Mouse (Mus musculus): Measurements from ENCODE around the gene Cyp11a1. TPM values are rescaled to one million over a fixed set of nuclear protein-coding genes. Genes with fewer than 3 reads are reported as not detected.

Gene Cyp11a1
- polyA plus RNA-seq, 1 experiment from 2014 or later = 0.13 TPM

DNA sequence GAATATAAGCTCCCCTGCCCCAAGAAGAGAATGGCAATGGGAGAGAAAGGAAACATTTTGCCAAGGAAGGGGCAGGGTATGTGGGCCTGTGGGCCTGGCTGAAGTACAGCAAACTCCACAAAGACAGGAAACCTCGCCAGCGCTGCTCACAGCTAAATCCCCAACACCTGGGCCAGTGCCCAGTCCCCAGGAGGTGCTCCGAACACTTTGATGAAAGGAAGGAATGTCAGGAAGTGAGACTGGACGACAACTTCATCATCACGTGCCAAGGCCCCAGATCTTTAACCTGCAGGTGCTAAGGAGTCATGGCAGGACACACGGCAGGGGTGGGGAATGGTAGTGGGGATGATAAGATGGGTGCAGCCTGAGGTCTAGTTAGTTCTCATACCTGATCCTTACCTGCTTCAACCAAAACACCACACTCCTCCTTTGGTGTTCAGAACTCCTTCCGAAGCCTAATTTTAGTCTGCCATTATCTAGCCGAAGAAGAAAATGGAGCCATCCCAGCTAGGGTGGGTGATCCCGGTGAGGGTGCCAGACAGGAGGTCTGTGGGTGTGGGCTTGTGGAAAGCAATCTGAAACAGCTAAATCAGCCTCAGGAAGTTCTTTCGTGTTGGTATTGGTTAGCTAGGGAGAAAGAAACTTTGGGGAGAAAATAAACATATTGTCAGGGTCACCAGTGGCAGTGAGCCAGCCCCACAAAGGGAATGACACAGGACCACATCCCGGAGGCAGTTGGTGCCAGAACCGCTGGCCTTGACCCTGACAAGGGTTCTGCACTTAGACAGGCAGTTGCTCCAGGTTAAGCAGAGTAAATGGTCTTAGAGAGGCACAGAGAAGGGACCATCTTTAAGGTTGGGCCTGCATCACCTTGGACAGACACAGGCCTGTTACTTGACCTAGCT, 40.7 kb upstream of the Cyp11a1 start:
- Histone ChIP-seq H3K4me3 (no peak overlapping the region), H3K9me3 (no peaks in the 10 kb centered on the region), H3K27ac (no peak overlapping the region), H3K9ac (no peak overlapping the region), H3K27me3 (no peaks in the 10 kb centered on the region), H3K4me1 (0 out of 2 replicates have a peak, but pooled peaks cover 5% of the 10 kb centered on the region), H3K36me3 (no peaks in the 10 kb centered on the region), H3K4me2 (replicated peaks) (no peak overlapping the region)
- WGBS = 71% methylated on average over 12 of the region's 12 CpGs
- ATAC-seq (ENCODE audit: insufficient number of reproducible peaks, insufficient read depth, low FRiP score, low TSS enrichment) = no peak

DNA sequence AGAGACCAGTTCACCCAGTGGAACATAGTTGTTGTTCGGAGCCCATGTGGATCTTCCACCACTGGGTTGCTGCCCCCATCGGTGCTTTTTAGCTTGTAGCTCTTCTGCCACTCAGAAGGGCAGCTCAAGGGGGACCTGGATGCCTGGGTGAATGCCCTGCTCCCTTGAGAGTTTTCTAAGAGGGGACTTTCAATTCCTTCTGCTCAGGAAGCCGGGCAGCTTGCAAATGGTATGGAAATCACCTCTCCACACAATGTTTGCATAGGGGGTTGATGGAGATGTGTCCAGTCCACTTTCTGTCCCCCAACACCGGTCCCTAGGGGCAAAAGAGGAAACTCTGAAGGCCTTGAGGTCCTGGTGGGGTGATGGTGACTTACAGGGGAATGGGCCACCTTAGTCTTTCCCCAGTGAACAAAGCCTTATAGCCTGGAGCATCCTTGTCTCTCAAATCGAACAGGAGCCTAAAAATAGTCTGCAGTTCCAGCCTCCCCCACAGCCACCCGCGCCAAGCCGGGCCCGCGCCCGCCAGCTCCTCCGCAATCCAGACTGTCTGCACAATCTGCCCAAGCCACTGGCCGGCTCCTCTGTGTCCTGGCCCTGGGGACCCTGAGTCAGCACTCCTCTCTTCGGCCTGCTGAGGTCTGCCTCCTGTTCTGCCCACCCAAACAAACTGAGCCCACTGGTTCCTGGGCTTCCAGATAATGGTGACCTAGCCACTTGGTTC, 38.8 kb upstream of the Cyp11a1 start:
- H3K9me3 ChIP-seq = no peaks in the 10 kb centered on the region
- no peak for ATAC-seq (ENCODE audit: insufficient number of reproducible peaks, insufficient read depth, low FRiP score, low TSS enrichment)
- H3K4me2 ChIP-seq (replicated peaks) = no peak overlapping the region
- no peak overlapping the region for H3K27ac ChIP-seq
- 0 out of 2 replicates have a peak, but pooled peaks cover 3% of the 10 kb centered on the region for H3K27me3 ChIP-seq
- WGBS = 73% methylated on average over 14 of the region's 14 CpGs
- no peak overlapping the region for H3K4me3 ChIP-seq
- peaks cover 13% of the 10 kb centered on the region for H3K4me1 ChIP-seq
- no peak overlapping the region for H3K9ac ChIP-seq
- no peaks in the 10 kb centered on the region for H3K36me3 ChIP-seq

DNA sequence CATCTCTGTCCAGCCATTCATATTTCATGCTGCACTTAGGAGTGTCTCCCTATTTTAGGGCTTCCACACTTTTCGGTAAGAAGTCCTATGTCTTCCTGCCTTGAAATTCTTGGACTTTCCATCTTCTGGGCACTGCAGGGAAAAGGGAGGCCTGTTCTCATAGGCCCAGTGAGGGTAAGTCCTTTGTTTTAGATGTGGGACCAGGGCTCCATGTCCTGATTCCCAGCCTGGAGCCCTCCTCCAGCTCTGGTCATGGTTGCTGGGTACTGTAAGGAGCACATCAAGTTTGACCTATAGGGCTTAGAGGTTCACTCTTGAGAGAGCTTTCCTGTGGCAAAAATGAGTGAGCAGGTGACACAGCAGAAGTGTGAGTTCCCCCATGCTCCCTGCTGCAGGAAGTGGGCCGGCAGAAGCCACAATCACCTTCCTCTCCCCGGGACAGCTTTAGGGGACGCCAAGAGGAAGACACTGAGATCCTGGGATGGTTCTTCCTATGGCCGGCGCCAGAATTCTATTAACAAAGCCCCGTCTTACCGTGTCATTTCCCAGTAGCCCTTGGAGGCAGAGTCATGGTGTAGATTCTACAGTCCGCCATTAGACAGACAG, 37.9 kb upstream of the Cyp11a1 start:
- Histone ChIP-seq H3K36me3 (no peaks in the 10 kb centered on the region), H3K9ac (no peak overlapping the region), H3K27ac (no peak overlapping the region), H3K4me3 (no peak overlapping the region), H3K4me1 (peaks cover 22% of the 10 kb centered on the region), H3K9me3 (no peaks in the 10 kb centered on the region), H3K27me3 (0 out of 2 replicates have a peak, but pooled peaks cover 3% of the 10 kb centered on the region), H3K4me2 (replicated peaks) (no peak overlapping the region)
- ATAC-seq (ENCODE audit: insufficient number of reproducible peaks, insufficient read depth, low FRiP score, low TSS enrichment) = no peak
- 89% methylated on average over 9 of the region's 9 CpGs for WGBS

DNA sequence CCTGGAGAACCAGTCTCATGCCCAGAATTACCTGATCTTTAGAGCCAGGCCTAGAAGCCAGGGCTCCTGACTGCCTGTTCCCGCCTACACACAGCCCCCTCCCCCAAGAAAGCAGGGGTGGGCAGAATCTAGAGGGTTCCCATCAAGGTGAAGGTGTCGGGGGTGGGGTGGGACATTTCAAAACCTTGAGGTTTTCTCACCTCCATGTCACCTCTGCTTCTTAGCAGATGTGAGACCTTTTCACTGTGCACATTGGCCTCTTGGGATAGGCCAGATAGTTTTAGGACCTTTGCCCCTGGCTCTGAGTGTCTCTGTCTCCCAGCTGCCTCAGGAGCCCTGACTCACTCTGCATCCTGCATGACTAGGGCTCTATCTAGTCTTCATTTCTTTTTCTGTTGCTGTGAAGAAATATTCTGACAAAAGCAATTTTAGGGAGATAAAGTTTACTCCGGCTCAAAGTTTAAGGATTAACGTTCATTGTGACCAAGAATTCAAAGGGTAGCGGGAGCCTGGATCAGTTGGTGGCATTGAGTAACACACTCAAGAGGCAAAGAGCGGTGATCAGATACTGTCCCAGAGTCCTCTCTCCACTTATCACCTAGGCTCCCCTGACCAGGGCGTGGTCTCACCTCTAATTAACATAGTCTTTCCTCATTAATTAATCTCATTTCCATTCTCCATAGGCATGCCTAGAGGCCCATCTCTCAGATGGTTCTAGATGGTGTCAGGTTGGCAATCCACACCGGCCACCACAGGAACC, 37.2 kb upstream of the Cyp11a1 start:
- Histone ChIP-seq H3K4me3 (no peak overlapping the region), H3K36me3 (no peaks in the 10 kb centered on the region), H3K27me3 (0 out of 2 replicates have a peak, but pooled peaks cover 3% of the 10 kb centered on the region), H3K9me3 (no peaks in the 10 kb centered on the region), H3K4me1 (peaks cover 25% of the 10 kb centered on the region), H3K27ac (no peak overlapping the region), H3K9ac (no peak overlapping the region), H3K4me2 (replicated peaks) (no peak overlapping the region)
- ATAC-seq (ENCODE audit: insufficient number of reproducible peaks, insufficient read depth, low FRiP score, low TSS enrichment) = no peak
- 89% methylated on average over 8 of the region's 8 CpGs for WGBS

DNA sequence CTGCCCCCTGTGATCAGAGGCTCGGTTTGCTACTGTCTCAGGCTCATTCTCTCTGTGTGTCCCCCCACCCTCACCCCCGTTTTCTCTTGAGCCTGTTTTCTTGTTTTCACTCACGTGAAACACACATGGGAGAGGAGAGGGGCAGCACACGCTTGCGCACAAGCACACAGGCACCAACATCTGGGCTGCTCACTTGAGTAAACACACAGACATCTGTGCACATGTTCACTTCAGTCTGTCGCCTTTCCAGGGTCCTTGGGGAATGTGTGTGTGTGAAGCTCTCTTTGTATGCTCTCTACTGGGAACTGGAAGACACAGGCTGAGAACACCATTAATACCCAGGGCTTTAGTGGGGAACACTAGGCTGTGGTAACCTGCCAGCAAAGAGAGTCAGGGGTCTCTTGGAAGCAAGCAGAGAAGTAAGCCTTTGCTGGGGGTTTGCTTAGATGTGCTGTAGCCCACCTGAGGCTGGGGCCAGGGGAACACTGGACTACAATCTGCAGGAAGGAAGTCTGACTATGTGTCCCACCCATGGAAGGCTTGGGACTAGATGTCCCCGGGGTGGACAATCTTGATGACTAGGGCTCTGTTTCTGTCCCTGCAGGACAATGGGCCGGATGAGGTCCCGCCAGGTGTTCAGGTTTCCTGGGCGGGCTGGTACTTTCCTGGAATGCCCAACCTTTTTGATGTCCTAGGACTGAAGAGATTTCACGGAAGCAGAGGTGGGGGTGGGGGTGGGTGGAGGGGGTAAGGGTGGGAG, 36.3 kb upstream of the Cyp11a1 start:
- Histone ChIP-seq H3K4me3 (no peak overlapping the region), H3K36me3 (no peaks in the 10 kb centered on the region), H3K27ac (no peak overlapping the region), H3K27me3 (0 out of 2 replicates have a peak, but pooled peaks cover 3% of the 10 kb centered on the region), H3K4me2 (replicated peaks) (no peak overlapping the region), H3K9me3 (no peaks in the 10 kb centered on the region), H3K9ac (no peak overlapping the region), H3K4me1 (peaks cover 25% of the 10 kb centered on the region)
- ATAC-seq (ENCODE audit: insufficient number of reproducible peaks, insufficient read depth, low FRiP score, low TSS enrichment) = no peak
- WGBS = 68% methylated on average over 11 of the region's 11 CpGs

DNA sequence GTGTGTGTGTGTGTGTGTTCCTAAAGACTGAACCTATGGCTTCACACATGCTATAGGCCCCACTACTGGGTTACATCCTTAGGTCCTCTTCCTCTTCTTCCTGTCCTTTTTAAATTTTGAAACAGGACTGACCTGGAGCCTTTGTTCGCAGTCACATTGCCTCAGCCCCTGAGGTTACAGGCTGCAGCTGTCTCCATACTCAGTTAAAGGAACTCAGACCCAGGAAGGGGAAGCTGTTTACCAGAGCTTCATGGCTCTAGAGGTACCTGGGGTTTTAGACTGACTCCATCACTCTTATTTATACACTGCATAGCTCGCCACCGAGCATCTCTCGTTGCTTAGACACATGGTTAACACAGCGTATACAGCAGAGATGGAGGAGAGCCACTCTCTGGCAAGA, 34.8 kb upstream of the Cyp11a1 start:
- 89% methylated on average over 5 of the region's 5 CpGs for WGBS
- Histone ChIP-seq H3K27me3 (0 out of 2 replicates have a peak, but pooled peaks cover 3% of the 10 kb centered on the region), H3K27ac (0 out of 2 replicates have a peak overlapping the region, but pooled peaks have one; percentile 6), H3K4me2 (replicated peaks) (no peak overlapping the region), H3K4me1 (peaks cover 25% of the 10 kb centered on the region), H3K36me3 (no peaks in the 10 kb centered on the region), H3K9me3 (no peaks in the 10 kb centered on the region), H3K9ac (no peak overlapping the region), H3K4me3 (no peak overlapping the region)
- ATAC-seq (ENCODE audit: insufficient number of reproducible peaks, insufficient read depth, low FRiP score, low TSS enrichment) = no peak

DNA sequence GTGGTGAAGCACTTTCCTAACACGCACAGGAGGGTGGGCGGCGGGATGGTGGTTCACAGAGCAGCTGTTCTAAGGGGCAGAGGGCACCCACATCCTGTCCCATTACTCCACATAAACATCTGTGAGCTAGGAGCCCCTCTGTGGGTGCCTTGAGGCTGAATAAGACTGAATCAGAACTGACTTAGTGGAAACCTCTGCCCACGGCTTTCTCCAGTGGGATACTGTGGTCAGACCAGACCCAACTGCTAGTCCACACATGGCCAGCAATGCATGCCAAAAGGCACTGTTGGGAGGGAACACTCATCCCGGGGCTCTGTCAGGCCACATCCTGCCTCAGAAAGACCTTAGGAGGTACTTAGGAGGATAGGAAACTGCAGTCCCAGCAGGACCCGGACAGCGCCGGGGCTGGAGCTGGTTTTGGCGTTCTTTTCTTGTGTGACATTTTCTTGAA, 34.0 kb upstream of the Cyp11a1 start:
- Histone ChIP-seq H3K9ac (no peak overlapping the region), H3K27ac (peak overlapping the region; percentile 69; the same call in 1 of the 2 replicates), H3K4me1 (peaks cover 25% of the 10 kb centered on the region), H3K36me3 (no peaks in the 10 kb centered on the region), H3K4me3 (no peak overlapping the region), H3K9me3 (no peaks in the 10 kb centered on the region), H3K27me3 (0 out of 2 replicates have a peak, but pooled peaks cover 3% of the 10 kb centered on the region), H3K4me2 (replicated peaks) (no peak overlapping the region)
- WGBS = 55% methylated on average over 9 of the region's 9 CpGs
- no peak for ATAC-seq (ENCODE audit: insufficient number of reproducible peaks, insufficient read depth, low FRiP score, low TSS enrichment)

DNA sequence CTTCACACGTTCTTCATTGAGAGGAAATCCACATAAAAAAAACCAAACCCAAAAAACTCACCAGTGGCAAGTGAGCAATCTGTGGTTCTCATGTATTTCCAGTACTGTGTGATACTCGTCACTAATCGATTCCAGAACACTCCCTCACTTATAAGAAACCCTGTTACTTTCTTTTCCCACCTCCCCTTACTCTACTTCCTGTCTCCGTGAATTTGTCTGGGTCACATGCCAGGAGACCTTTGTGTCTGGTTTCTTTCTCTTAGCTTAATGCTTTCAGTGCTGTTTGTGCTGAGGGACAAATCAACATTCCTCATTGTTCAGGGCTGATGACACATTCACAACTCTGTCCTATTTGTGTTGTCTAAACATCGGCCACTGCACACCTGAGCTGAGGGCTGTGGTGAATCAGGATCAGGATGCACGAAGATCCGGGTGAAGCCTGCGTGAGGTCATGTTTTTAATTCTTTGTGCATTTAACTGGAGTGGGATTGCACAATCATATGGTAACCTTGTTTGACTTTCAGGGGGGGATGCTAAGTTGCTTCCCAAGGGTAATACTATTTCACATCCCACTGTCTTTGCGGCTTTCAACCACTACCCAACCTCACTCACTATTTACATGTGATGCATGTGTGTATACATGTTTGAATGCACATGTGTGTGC, 33.3 kb upstream of the Cyp11a1 start:
- 34% methylated on average over 9 of the region's 9 CpGs for WGBS
- H3K27ac ChIP-seq = peak overlapping the region; percentile 69; the same call in 1 of the 2 replicates
- no peaks in the 10 kb centered on the region; the same call in 1 of the 2 replicates for H3K9me3 ChIP-seq
- H3K27me3 ChIP-seq = 0 out of 2 replicates have a peak, but pooled peaks cover 3% of the 10 kb centered on the region
- H3K4me1 ChIP-seq = peaks cover 25% of the 10 kb centered on the region
- H3K36me3 ChIP-seq = no peaks in the 10 kb centered on the region
- H3K4me2 ChIP-seq (replicated peaks) = no peak overlapping the region
- no peak for ATAC-seq (ENCODE audit: insufficient number of reproducible peaks, insufficient read depth, low FRiP score, low TSS enrichment)
- H3K4me3 ChIP-seq = no peak overlapping the region
- no peak overlapping the region for H3K9ac ChIP-seq

DNA sequence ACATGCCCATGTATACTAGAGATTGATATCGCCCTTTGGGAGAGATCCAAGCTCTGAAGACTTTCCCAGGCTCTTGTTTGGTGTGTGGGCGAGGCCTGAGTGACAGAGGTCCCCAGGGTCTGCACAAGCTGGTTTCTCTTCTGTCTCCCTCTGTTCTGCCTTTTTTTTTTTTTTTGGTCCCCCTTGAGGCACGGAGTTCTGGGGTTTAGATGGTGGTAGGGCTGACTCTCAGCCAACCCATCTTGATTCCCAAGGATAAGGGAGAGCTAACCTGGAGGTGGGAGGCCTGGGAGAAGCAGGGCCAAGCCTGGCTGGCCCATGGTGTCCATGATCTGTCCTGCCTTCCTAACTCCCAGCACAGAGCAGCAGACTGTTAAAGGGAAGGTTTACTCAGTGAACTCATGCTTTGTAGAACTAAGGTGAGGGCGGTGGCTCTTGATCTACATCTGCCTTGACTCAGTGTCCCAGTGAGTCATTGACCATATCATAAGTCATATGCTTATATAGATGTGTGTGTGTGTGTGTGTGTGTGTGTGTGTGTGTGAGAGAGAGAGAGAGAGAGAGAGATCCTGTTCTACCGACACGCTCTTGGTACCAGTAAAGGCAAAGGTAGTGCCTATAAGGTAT, 32.7 kb upstream of the Cyp11a1 start:
- Histone ChIP-seq H3K4me3 (no peak overlapping the region), H3K27me3 (0 out of 2 replicates have a peak, but pooled peaks cover 3% of the 10 kb centered on the region), H3K36me3 (no peaks in the 10 kb centered on the region), H3K9me3 (no peaks in the 10 kb centered on the region; the same call in 1 of the 2 replicates), H3K9ac (no peak overlapping the region), H3K4me1 (peaks cover 25% of the 10 kb centered on the region), H3K27ac (no peak overlapping the region), H3K4me2 (replicated peaks) (no peak overlapping the region)
- 86% methylated on average over 6 of the region's 6 CpGs for WGBS
- no peak for ATAC-seq (ENCODE audit: insufficient number of reproducible peaks, insufficient read depth, low FRiP score, low TSS enrichment)

DNA sequence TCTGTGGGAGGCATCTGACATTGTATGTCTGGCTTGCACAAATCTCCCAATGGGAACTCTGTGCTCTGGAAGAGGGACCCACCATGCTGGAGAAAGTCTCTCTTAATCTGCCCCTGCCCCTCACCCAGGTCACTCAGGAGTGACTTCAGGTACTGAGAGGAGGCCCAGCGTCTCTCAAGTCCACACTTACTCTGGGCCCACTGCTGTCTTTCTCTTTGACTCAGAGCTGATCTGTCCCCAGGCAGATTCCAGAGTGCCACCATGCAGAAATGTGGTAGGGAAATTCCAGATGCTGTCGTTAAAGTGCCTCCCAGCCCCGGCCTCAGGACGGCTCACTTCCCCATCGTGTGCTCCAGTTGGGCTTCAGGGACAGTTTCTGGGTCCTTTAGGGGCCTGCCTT, 32.0 kb upstream of the Cyp11a1 start:
- Histone ChIP-seq H3K27ac (no peak overlapping the region), H3K4me3 (no peak overlapping the region), H3K36me3 (no peaks in the 10 kb centered on the region), H3K27me3 (0 out of 2 replicates have a peak, but pooled peaks cover 3% of the 10 kb centered on the region), H3K9me3 (no peaks in the 10 kb centered on the region; the same call in 1 of the 2 replicates), H3K4me2 (replicated peaks) (no peak overlapping the region), H3K4me1 (peaks cover 25% of the 10 kb centered on the region), H3K9ac (no peak overlapping the region)
- ATAC-seq (ENCODE audit: insufficient number of reproducible peaks, insufficient read depth, low FRiP score, low TSS enrichment) = no peak
- 59% methylated on average over 5 of the region's 5 CpGs for WGBS

All from embryonic facial prominence, embryonic 12.5 days (tissue).